Mouse (Mus musculus): ENCODE measurements at regions not wholly inside any gene's neighbourhood (a gene's known extent, or its start where the extent isn't known, plus 50 kb on each side); places are given as distances from the start of the nearest gene placed in this dataset.

GRCm38 (mm10) chr8:26260294-26260693 is 141.0 kb downstream of the Gm45692 start:
- H3K9me3 ChIP-seq (replicated peaks; ENCODE audit: control insufficient read depth, low read length): no peaks in the 10 kb centered on the region
- no peak overlapping the region for H3K9ac ChIP-seq (replicated peaks; ENCODE audit: low read length)
- no peak overlapping the region for H3K4me2 ChIP-seq (ENCODE audit: low read depth, low read length)
- ATAC-seq (replicated peaks; ENCODE audit: insufficient number of reproducible peaks, low FRiP score, low TSS enrichment, low read depth) (no peak), DNase-seq (ENCODE audit: low spot score) (no peak)
- no peaks in the 10 kb centered on the region for H3K27me3 ChIP-seq (ENCODE audit: control insufficient read depth, insufficient read depth, low read length)
- H3K36me3 ChIP-seq (replicated peaks; ENCODE audit: control insufficient read depth, insufficient read depth, low read depth, low read length): no peaks in the 10 kb centered on the region
- no peak overlapping the region for H3K27ac ChIP-seq (replicated peaks; ENCODE audit: low read depth, low read length)
- H3K4me1 ChIP-seq (ENCODE audit: control insufficient read depth, insufficient read depth, low read length): 0 out of 2 replicates have a peak, but pooled peaks cover 3% of the 10 kb centered on the region
- no peak overlapping the region for H3K4me3 ChIP-seq (ENCODE audit: low read depth, low read length)
- 52% methylated on average over 5 of the region's 5 CpGs for WGBS

DNA sequence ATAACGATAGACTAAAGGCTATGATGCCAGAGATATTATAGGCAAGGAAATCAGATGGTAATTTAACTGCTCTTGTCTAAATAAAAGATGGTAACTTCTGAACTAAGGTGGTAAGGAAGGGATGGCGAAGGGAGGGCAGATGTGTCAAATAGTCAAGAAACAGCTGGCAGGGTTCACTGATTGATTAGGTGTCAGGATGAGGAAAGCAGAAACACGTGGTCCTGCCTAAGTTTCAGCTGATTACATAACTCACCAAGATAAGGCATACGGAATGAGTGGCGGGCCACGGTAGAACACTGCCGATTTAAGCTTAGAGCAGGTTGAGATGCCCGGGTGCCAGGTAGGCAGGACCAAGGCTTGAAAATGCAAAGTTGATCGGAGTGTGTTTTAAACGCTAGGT is 143.2 kb downstream of the Gm45692 start:
- Histone ChIP-seq H3K27ac (replicated peaks; ENCODE audit: low read depth, low read length) (no peak overlapping the region), H3K9me3 (replicated peaks; ENCODE audit: control insufficient read depth, low read length) (no peaks in the 10 kb centered on the region), H3K36me3 (replicated peaks; ENCODE audit: control insufficient read depth, insufficient read depth, low read depth, low read length) (no peaks in the 10 kb centered on the region), H3K4me1 (ENCODE audit: control insufficient read depth, insufficient read depth, low read length) (0 out of 2 replicates have a peak, but pooled peaks cover 3% of the 10 kb centered on the region), H3K4me2 (ENCODE audit: low read depth, low read length) (no peak overlapping the region), H3K27me3 (ENCODE audit: control insufficient read depth, insufficient read depth, low read length) (no peaks in the 10 kb centered on the region), H3K9ac (replicated peaks; ENCODE audit: low read length) (no peak overlapping the region), H3K4me3 (ENCODE audit: low read depth, low read length) (no peak overlapping the region)
- 91% methylated on average over 10 of the region's 10 CpGs for WGBS
- no peak for ATAC-seq (replicated peaks; ENCODE audit: insufficient number of reproducible peaks, low FRiP score, low TSS enrichment, low read depth)
- DNase-seq (ENCODE audit: low spot score): no peak

DNA sequence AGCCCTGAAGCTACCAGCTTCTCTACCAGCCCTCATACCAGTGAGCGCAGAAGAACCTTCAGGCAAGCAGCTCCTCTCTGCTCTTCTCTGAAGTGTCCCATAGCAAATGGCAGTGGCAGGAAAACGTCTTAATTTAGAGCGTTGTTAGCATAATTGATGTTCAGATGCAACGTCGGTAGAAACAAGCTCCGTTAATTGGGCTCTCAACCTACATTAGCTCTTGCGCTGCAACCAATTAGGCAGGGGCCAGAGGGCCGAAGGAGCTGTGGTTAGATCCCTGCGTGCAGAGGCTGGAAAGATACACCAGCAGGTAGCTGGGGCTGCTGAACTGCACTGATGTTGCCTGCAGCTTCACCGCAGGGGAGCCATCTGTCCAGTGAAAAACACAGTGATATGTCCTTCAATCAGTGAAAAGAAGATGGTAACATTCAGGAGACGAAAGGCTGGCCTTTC is 145.6 kb downstream of the Gm45692 start:
- H3K36me3 ChIP-seq (replicated peaks; ENCODE audit: control insufficient read depth, insufficient read depth, low read depth, low read length): no peaks in the 10 kb centered on the region
- WGBS: 14% methylated on average over 11 of the region's 11 CpGs
- H3K9ac ChIP-seq (replicated peaks; ENCODE audit: low read length): no peak overlapping the region; the same call in 1 of the 2 replicates
- H3K4me2 ChIP-seq (ENCODE audit: low read depth, low read length): no peak overlapping the region
- ATAC-seq (replicated peaks; ENCODE audit: insufficient number of reproducible peaks, low FRiP score, low TSS enrichment, low read depth) (no peak), DNase-seq (ENCODE audit: low spot score) (no peak)
- H3K9me3 ChIP-seq (replicated peaks; ENCODE audit: control insufficient read depth, low read length): no peaks in the 10 kb centered on the region
- no peaks in the 10 kb centered on the region for H3K27me3 ChIP-seq (ENCODE audit: control insufficient read depth, insufficient read depth, low read length)
- 0 out of 2 replicates have a peak, but pooled peaks cover 3% of the 10 kb centered on the region for H3K4me1 ChIP-seq (ENCODE audit: control insufficient read depth, insufficient read depth, low read length)
- H3K4me3 ChIP-seq (ENCODE audit: low read depth, low read length): no peak overlapping the region
- 0 out of 2 replicates have a peak overlapping the region, but pooled peaks have one; percentile 13 for H3K27ac ChIP-seq (replicated peaks; ENCODE audit: low read depth, low read length)

DNA sequence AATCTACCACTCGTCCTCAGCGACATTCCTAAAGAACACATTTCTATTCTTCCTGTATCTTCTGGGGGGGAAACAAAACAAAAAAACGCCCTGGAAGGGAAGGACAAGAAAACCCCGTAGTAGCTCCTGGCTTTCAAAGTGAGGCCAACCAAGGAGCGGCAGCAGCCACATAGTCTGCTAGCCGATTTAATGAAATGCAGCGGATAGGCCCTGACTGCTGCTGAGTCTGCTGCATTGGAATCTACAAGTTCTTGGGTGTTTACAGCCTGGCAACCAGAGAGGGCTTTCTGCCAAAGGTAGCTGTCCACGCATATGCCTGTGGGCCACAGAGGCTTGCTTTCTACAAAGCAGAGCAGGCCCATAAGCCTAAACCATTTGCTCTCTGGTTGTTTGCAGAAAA is 146.0 kb downstream of the Gm45692 start:
- Histone ChIP-seq H3K27me3 (ENCODE audit: control insufficient read depth, insufficient read depth, low read length) (no peaks in the 10 kb centered on the region), H3K36me3 (replicated peaks; ENCODE audit: control insufficient read depth, insufficient read depth, low read depth, low read length) (no peaks in the 10 kb centered on the region), H3K27ac (replicated peaks; ENCODE audit: low read depth, low read length) (0 out of 2 replicates have a peak overlapping the region, but pooled peaks have one; percentile 13), H3K4me3 (ENCODE audit: low read depth, low read length) (no peak overlapping the region), H3K9me3 (replicated peaks; ENCODE audit: control insufficient read depth, low read length) (no peaks in the 10 kb centered on the region), H3K9ac (replicated peaks; ENCODE audit: low read length) (peak overlapping the region; percentile 13), H3K4me2 (ENCODE audit: low read depth, low read length) (no peak overlapping the region), H3K4me1 (ENCODE audit: control insufficient read depth, insufficient read depth, low read length) (0 out of 2 replicates have a peak, but pooled peaks cover 3% of the 10 kb centered on the region)
- WGBS: 26% methylated on average over 8 of the region's 8 CpGs
- DNase-seq (ENCODE audit: low spot score) (peak; percentile 41), ATAC-seq (replicated peaks; ENCODE audit: insufficient number of reproducible peaks, low FRiP score, low TSS enrichment, low read depth) (no peak)

DNA sequence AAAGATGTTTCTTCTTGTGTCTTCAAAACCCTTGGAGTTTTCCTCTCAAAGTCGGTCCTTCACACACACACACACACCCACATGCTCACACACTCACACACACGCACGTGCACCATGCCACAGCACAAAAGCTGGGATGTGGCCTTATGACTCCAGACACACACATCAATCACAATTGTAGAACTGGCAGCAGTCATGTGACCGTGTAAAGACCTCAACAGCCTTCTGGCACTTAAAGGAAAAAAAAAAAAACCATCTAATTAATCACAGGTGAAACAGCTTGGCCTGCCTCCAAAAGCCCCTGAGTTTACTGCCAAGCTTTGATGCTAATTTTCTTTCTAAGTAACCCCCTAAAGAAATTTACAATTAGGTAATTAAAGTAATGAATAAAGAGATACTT is 147.1 kb downstream of the Gm45692 start:
- DNase-seq (ENCODE audit: low spot score): peak; percentile 59

DNA sequence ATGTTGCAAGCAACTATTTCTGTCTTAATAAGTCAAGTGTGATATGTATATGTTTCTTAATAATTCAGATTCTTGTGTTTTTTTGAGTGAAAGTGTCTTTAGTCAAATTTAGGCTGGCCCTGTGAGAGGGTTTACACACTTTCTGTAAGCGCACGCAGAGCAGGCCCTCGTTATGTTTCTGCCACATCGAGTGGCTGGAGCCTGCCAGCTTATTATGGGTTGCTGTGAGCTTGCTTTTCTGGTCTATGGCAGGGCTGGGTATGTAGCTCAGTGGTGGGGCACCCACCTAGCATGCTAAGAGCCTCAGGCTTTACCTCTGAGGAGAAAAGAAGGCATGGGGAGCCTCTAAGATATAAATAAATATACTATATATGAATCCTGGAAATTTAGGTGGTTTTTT is 148.2 kb downstream of the Gm45692 start:
- no peak for DNase-seq (ENCODE audit: low spot score)
- Histone ChIP-seq H3K36me3 (replicated peaks; ENCODE audit: control insufficient read depth, insufficient read depth, low read depth, low read length) (no peaks in the 10 kb centered on the region), H3K4me3 (ENCODE audit: low read depth, low read length) (no peak overlapping the region), H3K4me1 (ENCODE audit: control insufficient read depth, insufficient read depth, low read length) (0 out of 2 replicates have a peak, but pooled peaks cover 3% of the 10 kb centered on the region), H3K4me2 (ENCODE audit: low read depth, low read length) (no peak overlapping the region), H3K27me3 (ENCODE audit: control insufficient read depth, insufficient read depth, low read length) (no peaks in the 10 kb centered on the region), H3K9ac (replicated peaks; ENCODE audit: low read length) (no peak overlapping the region), H3K9me3 (replicated peaks; ENCODE audit: control insufficient read depth, low read length) (no peaks in the 10 kb centered on the region), H3K27ac (replicated peaks; ENCODE audit: low read depth, low read length) (no peak overlapping the region)
- ATAC-seq (replicated peaks; ENCODE audit: insufficient number of reproducible peaks, low FRiP score, low TSS enrichment, low read depth): no peak
- 62% methylated on average over 4 of the region's 4 CpGs for WGBS

More for the DNA sequence above, 147.1 kb downstream of the Gm45692 start:
- H3K9ac ChIP-seq (replicated peaks; ENCODE audit: low read length): no peak overlapping the region
- no peak for ATAC-seq (replicated peaks; ENCODE audit: insufficient number of reproducible peaks, low FRiP score, low TSS enrichment, low read depth)
- H3K4me1 ChIP-seq (ENCODE audit: control insufficient read depth, insufficient read depth, low read length): 0 out of 2 replicates have a peak, but pooled peaks cover 3% of the 10 kb centered on the region
- WGBS: 29% methylated on average over 4 of the region's 4 CpGs
- H3K36me3 ChIP-seq (replicated peaks; ENCODE audit: control insufficient read depth, insufficient read depth, low read depth, low read length): no peaks in the 10 kb centered on the region
- H3K4me3 ChIP-seq (ENCODE audit: low read depth, low read length): no peak overlapping the region
- no peaks in the 10 kb centered on the region for H3K27me3 ChIP-seq (ENCODE audit: control insufficient read depth, insufficient read depth, low read length)
- no peak overlapping the region for H3K27ac ChIP-seq (replicated peaks; ENCODE audit: low read depth, low read length)
- no peak overlapping the region for H3K4me2 ChIP-seq (ENCODE audit: low read depth, low read length)
- H3K9me3 ChIP-seq (replicated peaks; ENCODE audit: control insufficient read depth, low read length): no peaks in the 10 kb centered on the region

GRCm38 (mm10) chr8:26268751-26269415 is 149.5 kb downstream of the Gm45692 start:
- Histone ChIP-seq H3K27ac (replicated peaks; ENCODE audit: low read depth, low read length) (no peak overlapping the region), H3K4me3 (ENCODE audit: low read depth, low read length) (no peak overlapping the region), H3K4me2 (ENCODE audit: low read depth, low read length) (no peak overlapping the region), H3K9me3 (replicated peaks; ENCODE audit: control insufficient read depth, low read length) (no peaks in the 10 kb centered on the region), H3K4me1 (ENCODE audit: control insufficient read depth, insufficient read depth, low read length) (peaks cover 10% of the 10 kb centered on the region; the same call in 1 of the 2 replicates), H3K9ac (replicated peaks; ENCODE audit: low read length) (no peak overlapping the region), H3K27me3 (ENCODE audit: control insufficient read depth, insufficient read depth, low read length) (no peaks in the 10 kb centered on the region), H3K36me3 (replicated peaks; ENCODE audit: control insufficient read depth, insufficient read depth, low read depth, low read length) (no peaks in the 10 kb centered on the region)
- DNase-seq (ENCODE audit: low spot score) (no peak), ATAC-seq (replicated peaks; ENCODE audit: insufficient number of reproducible peaks, low FRiP score, low TSS enrichment, low read depth) (no peak)
- WGBS: 38% methylated on average over 17 of the region's 17 CpGs

GRCm38 (mm10) chr8:26272110-26272509 is 152.8 kb downstream of the Gm45692 start:
- no peaks in the 10 kb centered on the region for H3K9me3 ChIP-seq (replicated peaks; ENCODE audit: control insufficient read depth, low read length)
- no peaks in the 10 kb centered on the region for H3K36me3 ChIP-seq (replicated peaks; ENCODE audit: control insufficient read depth, insufficient read depth, low read depth, low read length)
- ATAC-seq (replicated peaks; ENCODE audit: insufficient number of reproducible peaks, low FRiP score, low TSS enrichment, low read depth) (no peak), DNase-seq (ENCODE audit: low spot score) (peak; percentile 70)
- H3K4me2 ChIP-seq (ENCODE audit: low read depth, low read length): no peak overlapping the region
- H3K4me1 ChIP-seq (ENCODE audit: control insufficient read depth, insufficient read depth, low read length): peaks cover 7% of the 10 kb centered on the region; the same call in 1 of the 2 replicates
- 25% methylated on average over 4 of the region's 4 CpGs for whole genome bisulfite sequencing
- no peak overlapping the region for H3K9ac ChIP-seq (replicated peaks; ENCODE audit: low read length)
- H3K4me3 ChIP-seq (ENCODE audit: low read depth, low read length): no peak overlapping the region
- H3K27ac ChIP-seq (replicated peaks; ENCODE audit: low read depth, low read length): no peak overlapping the region
- H3K27me3 ChIP-seq (ENCODE audit: control insufficient read depth, insufficient read depth, low read length): no peaks in the 10 kb centered on the region

Measured in embryonic facial prominence, embryonic 11.5 days (tissue).